Mouse (Mus musculus) embryonic facial prominence, embryonic 11.5 days (tissue): ENCODE results near the gene Adgra3. TPM values are rescaled to one million over a fixed set of nuclear protein-coding genes. Genes with fewer than 3 reads are reported as not detected.

ENCODE experiments used
- ATAC-seq: fragments of 200-750 bp; cut with Nextera tagmentation; replicated peaks from 2 replicates; pipeline ENCODE4 v1.8.0; 2017; ENCODE audit warnings: low read depth; ENCODE audit not compliant: insufficient number of reproducible peaks, low FRiP score, low TSS enrichment
- DNase-seq: peaks from one replicate; pipeline ENCODE4 v3.0.0-alpha.2; 2015; ENCODE audit warnings: low spot score
- H3K27ac ChIP-seq: fragments of 300-500 bp; sonication (generic); replicated peaks from 2 replicates; pipeline ENCODE4 v1.5.1; 2014; ENCODE audit warnings: mild to moderate bottlenecking, low read depth, low read length, control low read depth
- H3K27me3 ChIP-seq: fragments of 300-500 bp; sonication (generic); 2 replicates; pipeline ENCODE4 v1.6.1; 2014; ENCODE audit warnings: mild to moderate bottlenecking, low read length, moderate library complexity, mixed read lengths; ENCODE audit not compliant: control insufficient read depth, insufficient read depth
- H3K36me3 ChIP-seq: fragments of 300-500 bp; sonication (generic); replicated peaks from 2 replicates; pipeline ENCODE4 v1.6.1; 2014; ENCODE audit warnings: low read depth, mild to moderate bottlenecking, low read length, moderate library complexity, mixed read lengths; ENCODE audit not compliant: control insufficient read depth, insufficient read depth
- H3K4me1 ChIP-seq: fragments of 300-500 bp; sonication (generic); 2 replicates; pipeline ENCODE4 v1.6.1; 2014; ENCODE audit warnings: low read length, mixed read lengths; ENCODE audit not compliant: control insufficient read depth, insufficient read depth
- H3K4me2 ChIP-seq: fragments of 300-500 bp; sonication (generic); 2 replicates; pipeline ENCODE4 v1.6.1; 2014; ENCODE audit warnings: low read depth, mild to moderate bottlenecking, control low read depth, low read length, moderate library complexity
- H3K4me3 ChIP-seq: fragments of 300-500 bp; sonication (generic); 2 replicates; pipeline ENCODE4 v1.5.1; 2014; ENCODE audit warnings: low read depth, low read length, control low read depth
- H3K9ac ChIP-seq: fragments of 300-500 bp; sonication (generic); replicated peaks from 2 replicates; pipeline ENCODE4 v1.6.1; 2014; ENCODE audit warnings: mild to moderate bottlenecking, control low read depth, low read length
- H3K9me3 ChIP-seq: fragments of 300-500 bp; sonication (generic); replicated peaks from 2 replicates; pipeline ENCODE4 v1.6.1; 2016; ENCODE audit warnings: mild to moderate bottlenecking, low read length, inconsistent platforms, mixed read lengths; ENCODE audit not compliant: control insufficient read depth
- whole genome bisulfite sequencing: fragments of 180-500 bp; shearing (Covaris S2); extraction: QIAGEN DNeasy Blood & Tissue Kit; methylation state at CpG from one replicate; pipeline ENCODE4 v1.1.7; 2014; 5-methylcytosine and 5-hydroxymethylcytosine counted together
- polyA plus RNA-seq: library from polyadenylated mRNA; unstranded; fragments of >200 nt; fragmentation: Nextera tagmentation; extraction: Ambion mirVana; gene quantifications from 2 replicates; pipeline ENCODE4 v1.2.1, GENCODE M21; 2014

Adgra3 gene
- polyA plus RNA-seq, 1 experiment from 2014 or later: 47.4 TPM

- Histone ChIP-seq H3K4me1 (no peaks in the 10 kb centered on the region), H3K9me3 (no peaks in the 10 kb centered on the region), H3K36me3 (no peaks in the 10 kb centered on the region), H3K4me2 (no peak overlapping the region), H3K4me3 (no peak overlapping the region), H3K27ac (no peak overlapping the region), H3K27me3 (no peaks in the 10 kb centered on the region), H3K9ac (no peak overlapping the region)
- 62% methylated on average over 21 of the region's 21 CpGs for WGBS
- no peak for ATAC-seq
- DNase-seq: no peak
Observed at GRCm38 (mm10) chr5:50050668-50051425, 8.0 kb downstream of the Adgra3 start.

GRCm38 (mm10) chr5:50050037-50050436 lies 8.8 kb downstream of the Adgra3 start:
- peak; percentile 80; the same call in 1 of the 2 replicates for ATAC-seq
- no peak overlapping the region for H3K27ac ChIP-seq

DNA sequence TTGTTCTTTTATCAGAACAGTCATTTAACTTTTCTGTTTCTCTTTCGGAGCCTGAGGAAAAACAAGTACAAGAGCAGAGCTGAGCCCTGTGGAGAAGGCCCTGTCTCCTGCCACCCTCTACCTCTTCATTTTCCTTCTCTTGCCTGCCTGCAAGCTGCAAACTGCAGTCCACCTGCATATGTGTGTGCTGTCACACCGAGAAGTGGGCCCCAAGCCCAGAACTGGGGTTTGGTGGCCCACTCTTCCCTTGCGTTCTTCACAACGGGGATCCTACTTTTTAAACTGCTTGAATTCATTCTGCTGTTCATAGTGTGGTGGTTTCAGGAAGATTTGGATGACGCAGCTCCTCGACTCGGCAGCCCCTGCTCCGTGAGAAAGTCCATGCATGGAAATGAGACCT lies 9.3 kb downstream of the Adgra3 start:
- WGBS: 78% methylated on average over 8 of the region's 8 CpGs
- Histone ChIP-seq H3K9ac (no peak overlapping the region), H3K27me3 (no peaks in the 10 kb centered on the region), H3K36me3 (no peaks in the 10 kb centered on the region), H3K4me2 (no peak overlapping the region), H3K9me3 (no peaks in the 10 kb centered on the region), H3K27ac (no peak overlapping the region), H3K4me3 (no peak overlapping the region), H3K4me1 (no peaks in the 10 kb centered on the region)
- no peak for DNase-seq
- no peak for ATAC-seq

More at GRCm38 (mm10) chr5:50050037-50050436, 8.8 kb downstream of the Adgra3 start:
- WGBS: 62% methylated on average over 3 of the region's 3 CpGs
- Histone ChIP-seq H3K27me3 (no peaks in the 10 kb centered on the region), H3K9me3 (no peaks in the 10 kb centered on the region), H3K36me3 (no peaks in the 10 kb centered on the region), H3K4me2 (no peak overlapping the region), H3K4me1 (no peaks in the 10 kb centered on the region), H3K4me3 (no peak overlapping the region), H3K9ac (no peak overlapping the region)
- no peak for DNase-seq

- Histone ChIP-seq H3K4me2 (no peak overlapping the region), H3K4me1 (no peaks in the 10 kb centered on the region), H3K4me3 (no peak overlapping the region), H3K27ac (no peak overlapping the region), H3K9ac (no peak overlapping the region), H3K36me3 (no peaks in the 10 kb centered on the region), H3K27me3 (no peaks in the 10 kb centered on the region), H3K9me3 (no peaks in the 10 kb centered on the region)
- WGBS: 79% methylated on average over 7 of the region's 7 CpGs
- DNase-seq: no peak
- no peak for ATAC-seq
Observed at GRCm38 (mm10) chr5:50048960-50049359, 9.8 kb downstream of the Adgra3 start.

- Histone ChIP-seq H3K4me1 (no peaks in the 10 kb centered on the region), H3K4me2 (no peak overlapping the region), H3K36me3 (no peaks in the 10 kb centered on the region), H3K9me3 (no peaks in the 10 kb centered on the region), H3K27ac (no peak overlapping the region), H3K4me3 (no peak overlapping the region), H3K27me3 (no peaks in the 10 kb centered on the region), H3K9ac (no peak overlapping the region; the same call in 1 of the 2 replicates)
- DNase-seq (no peak), ATAC-seq (no peak)
- WGBS: 48% methylated on average over 5 of the region's 5 CpGs
Observed at GRCm38 (mm10) chr5:50048271-50048851, 10.4 kb downstream of the Adgra3 start.

DNA sequence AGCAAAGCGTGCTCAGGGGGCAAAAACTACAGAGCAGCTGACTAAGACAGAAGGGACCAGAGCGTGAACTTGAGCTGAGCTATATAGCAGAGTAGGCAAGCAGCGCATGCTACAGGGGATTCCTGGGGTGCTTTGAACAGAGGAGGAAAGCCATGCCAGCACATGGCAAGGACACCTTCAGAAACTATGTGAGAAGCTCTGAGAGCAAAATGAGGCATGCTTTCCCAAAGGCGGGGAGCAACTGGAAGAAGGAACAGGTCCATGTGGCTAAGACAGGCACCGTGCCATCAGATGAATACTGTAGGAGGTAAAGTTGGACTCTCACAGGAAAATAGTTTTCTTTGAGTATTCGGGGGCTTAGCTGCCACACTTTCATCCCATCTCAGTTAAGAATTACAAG lies 13.6 kb downstream of the Adgra3 start:
- Histone ChIP-seq H3K27ac (no peak overlapping the region), H3K27me3 (no peaks in the 10 kb centered on the region), H3K4me1 (no peaks in the 10 kb centered on the region), H3K36me3 (no peaks in the 10 kb centered on the region), H3K4me3 (no peak overlapping the region), H3K9me3 (no peaks in the 10 kb centered on the region), H3K9ac (no peak overlapping the region), H3K4me2 (no peak overlapping the region)
- ATAC-seq: no peak
- WGBS: 95% methylated on average over 6 of the region's 6 CpGs
- no peak for DNase-seq

DNA sequence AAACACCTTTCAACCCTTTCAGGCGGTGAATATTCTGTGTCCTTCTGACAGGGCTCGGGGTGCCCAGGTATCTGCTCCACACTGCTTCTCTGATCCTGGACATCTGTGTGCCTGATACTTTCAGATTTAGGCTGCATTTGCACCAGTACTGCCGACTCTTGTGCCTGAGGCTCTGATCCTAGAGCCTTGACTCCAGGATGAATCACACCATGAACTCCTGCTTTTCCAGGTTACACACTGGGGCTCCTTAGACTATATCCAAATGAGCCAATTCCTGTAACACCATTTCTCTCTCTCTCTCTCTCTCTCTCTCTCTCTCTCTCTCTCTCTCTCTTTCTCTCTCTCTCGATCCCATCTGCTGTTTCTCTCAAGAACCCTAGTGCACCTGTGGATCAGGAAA lies 15.1 kb downstream of the Adgra3 start:
- Histone ChIP-seq H3K4me3 (no peak overlapping the region), H3K4me1 (no peaks in the 10 kb centered on the region), H3K9me3 (no peaks in the 10 kb centered on the region), H3K27me3 (no peaks in the 10 kb centered on the region), H3K36me3 (no peaks in the 10 kb centered on the region), H3K27ac (no peak overlapping the region), H3K9ac (no peak overlapping the region), H3K4me2 (no peak overlapping the region)
- ATAC-seq: no peak
- DNase-seq: no peak
- 82% methylated on average over 4 of the region's 4 CpGs for WGBS

DNA sequence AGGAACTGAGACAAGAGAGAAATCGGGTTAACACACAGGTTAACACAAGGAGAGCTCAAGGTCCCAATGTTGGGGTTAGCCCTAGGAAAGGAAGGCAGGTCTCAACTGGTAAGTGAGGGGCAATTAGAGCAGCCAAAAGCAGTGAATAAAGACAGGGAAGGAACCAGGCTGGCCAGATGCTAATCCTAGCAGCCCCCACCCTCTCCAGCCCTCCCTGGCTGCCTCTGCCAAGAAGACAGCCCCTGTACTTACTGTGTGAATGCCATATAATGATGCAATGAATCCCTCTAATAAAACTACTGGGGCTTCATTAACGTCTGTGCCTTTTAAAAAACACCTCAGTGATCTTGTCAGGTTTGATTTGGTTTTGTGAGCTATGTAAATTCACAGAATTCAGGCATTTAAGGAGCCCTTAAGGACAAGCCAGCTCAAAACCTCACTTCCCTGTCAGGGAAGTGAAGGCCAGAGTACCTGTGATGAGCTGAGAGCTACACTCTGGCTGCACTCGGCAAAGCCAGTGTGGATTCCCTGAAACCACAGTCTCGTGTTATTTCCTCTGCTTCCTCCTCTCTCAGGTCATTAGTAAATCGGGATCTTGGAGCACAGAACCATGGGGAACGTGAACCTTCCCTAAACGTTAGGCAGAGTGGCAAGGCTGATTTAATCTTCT lies 16.4 kb downstream of the Adgra3 start:
- Histone ChIP-seq H3K4me2 (no peak overlapping the region), H3K9me3 (no peaks in the 10 kb centered on the region), H3K27ac (no peak overlapping the region), H3K36me3 (no peaks in the 10 kb centered on the region), H3K4me1 (no peaks in the 10 kb centered on the region), H3K27me3 (no peaks in the 10 kb centered on the region), H3K9ac (no peak overlapping the region), H3K4me3 (no peak overlapping the region)
- ATAC-seq: no peak
- 56% methylated on average over 7 of the region's 7 CpGs for WGBS
- no peak for DNase-seq
